Mouse (Mus musculus) CD4-positive helper T cell, adult 2 months (primary cell): ENCODE measurements around the gene Ngfr.

Experiments used
- DNase-seq: peaks from one replicate; pipeline ENCODE4 v3.0.0-alpha.2; 2012; ENCODE audit warnings: low read depth, missing footprints, low spot score

Ngfr gene

DNA sequence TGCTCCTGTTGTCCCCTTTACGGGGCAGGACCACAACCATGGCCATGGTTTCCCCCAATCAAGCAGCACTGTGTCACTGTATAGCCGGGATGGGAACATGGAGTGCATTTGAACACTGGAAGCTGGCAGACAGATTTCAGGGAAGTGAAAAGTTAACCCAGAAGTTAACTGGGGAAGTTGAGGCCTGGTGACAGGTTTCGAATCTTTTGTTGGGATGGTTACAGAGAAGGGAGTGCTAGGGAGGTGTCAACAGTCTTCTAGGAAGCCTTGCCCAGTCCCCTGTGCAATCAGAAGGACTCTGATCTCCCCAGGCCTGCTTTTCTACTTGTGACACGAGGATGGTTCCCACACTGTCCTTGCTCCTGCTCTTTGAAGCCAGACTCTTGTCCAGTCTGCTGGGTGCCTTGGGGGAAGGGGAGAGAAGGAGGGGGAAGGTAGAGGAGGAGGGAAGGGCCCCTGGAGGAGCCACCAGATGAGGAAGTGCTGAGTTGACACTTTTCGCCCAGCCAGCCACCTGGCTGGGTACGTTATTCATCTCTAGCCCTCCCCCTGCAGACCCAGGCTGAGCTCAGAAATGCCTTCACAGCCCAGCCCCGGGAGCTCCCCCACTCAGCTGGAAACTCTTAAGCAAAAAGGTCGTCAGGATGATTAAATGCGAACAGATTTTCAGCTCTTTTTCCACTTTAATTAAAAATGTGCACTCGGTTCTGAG, 8.1 kb upstream of the Ngfr start:
- no peak for DNase-seq

DNA sequence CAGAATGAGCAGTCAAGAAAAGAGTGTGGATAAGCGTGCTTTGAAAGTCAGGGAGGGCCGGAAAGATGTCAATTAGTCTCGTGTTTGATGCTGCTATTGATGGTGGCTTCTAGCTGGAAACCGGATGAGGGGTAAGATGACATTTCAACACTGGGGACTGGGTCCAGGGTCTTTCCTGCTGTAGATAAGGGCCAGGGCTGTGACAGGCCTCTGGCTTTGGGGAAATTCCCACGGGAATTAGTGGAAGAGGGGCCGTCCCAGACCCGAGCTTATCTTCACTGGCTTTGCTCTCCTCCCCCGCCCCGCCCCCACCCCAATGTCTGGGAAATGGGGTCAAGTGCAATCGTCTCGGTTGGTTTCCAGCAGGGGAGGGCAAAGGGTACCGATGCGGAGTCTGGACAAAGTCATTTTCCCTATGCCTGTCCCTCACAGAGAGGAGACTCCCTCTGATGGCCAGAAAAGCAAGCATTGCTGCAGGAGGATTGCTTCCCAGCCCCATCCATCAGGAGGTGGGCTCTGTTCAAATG, 7.2 kb upstream of the Ngfr start:
- no peak for DNase-seq

DNA sequence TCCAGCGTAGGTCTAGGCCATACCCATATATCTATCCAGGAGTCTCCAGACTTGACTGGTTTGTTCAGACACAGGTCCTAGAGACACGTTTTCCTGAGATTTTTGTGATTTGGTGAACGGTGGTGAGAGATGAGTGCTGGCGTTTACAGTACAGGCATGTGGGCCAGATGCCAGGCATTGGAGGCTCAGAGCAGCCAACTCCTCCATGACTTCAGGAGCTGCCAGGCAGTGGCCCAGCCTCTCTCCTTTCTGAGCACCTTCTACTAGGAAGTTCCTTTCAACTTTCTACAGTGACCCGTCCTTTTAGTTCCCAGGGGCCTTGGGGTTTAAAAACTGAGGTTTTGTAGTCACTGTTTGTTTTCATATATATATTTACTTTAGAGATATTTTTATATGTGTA, 6.0 kb upstream of the Ngfr start:
- no peak for DNase-seq

DNA sequence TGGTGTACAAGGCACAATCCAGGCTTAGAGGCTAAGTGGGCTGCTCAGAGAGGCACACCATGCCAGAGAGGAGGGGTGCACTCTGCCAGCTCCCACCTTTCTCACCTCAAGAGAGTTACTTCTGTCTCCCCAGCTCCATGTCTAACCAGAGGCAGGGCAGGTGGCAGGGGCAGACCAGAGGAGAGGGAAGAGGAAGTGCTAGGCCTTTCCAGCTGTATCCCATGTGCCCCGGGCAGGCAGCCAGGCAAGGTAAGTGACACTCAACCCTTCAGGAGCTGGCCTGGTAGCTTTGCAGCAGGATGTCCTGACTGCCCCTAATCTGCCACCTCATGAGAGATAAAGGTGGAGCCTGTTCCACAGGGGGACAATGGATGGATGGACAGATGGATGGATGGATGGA, 5.2 kb upstream of the Ngfr start:
- no peak for DNase-seq

DNA sequence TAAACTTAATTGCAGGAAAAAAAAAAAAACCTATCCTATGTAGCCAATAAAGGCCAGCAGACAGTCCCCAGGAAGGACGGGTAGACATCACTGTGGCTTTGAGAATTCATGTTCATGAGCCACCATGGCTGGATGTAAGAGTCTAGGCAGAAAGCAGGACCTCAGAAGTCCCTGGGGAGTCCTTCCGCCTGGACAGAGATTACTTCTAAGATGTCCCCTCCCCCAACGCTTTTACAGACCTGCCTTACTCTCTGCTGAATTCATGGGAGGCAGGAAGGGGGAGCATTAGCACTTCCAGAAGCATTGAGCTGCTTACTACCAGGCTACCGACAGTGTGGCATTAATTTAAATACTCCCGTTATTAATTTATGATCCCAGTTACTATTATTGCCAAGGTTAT, 1.7 kb upstream of the Ngfr start:
- no peak for DNase-seq

DNA sequence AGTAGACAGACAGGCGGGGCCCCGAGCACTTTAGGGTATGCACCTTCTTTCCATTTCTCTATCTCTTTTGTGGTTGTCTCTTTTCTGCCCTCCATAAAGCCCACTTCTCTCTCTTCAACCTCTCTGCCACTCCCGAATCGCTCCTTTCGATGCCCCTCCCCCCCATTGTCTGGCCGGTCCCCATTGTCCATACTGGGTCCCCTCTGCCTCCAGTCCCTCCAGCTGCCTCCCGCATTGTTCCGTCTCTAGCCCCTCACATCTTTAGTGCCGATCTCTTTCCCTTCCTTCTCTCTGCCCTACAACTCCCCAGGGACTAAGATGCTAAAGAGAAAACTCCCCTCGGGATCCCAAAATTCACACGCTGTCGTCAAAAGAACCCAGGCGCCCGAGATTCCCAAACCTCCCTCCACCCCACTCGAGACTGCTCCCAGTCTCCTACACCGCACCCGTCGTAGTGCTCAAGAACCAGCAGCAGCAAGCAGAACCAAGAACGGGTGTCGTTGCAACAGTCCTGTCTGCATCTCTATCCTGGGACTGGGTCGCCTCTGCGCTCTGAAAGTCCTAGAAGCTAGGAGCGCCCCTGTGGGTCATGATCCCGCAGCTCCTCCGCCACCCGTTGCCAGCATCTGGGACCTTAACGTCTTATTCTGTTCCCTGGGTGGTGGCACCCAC, 648 bp downstream of the Ngfr start:
- no peak for DNase-seq

DNA sequence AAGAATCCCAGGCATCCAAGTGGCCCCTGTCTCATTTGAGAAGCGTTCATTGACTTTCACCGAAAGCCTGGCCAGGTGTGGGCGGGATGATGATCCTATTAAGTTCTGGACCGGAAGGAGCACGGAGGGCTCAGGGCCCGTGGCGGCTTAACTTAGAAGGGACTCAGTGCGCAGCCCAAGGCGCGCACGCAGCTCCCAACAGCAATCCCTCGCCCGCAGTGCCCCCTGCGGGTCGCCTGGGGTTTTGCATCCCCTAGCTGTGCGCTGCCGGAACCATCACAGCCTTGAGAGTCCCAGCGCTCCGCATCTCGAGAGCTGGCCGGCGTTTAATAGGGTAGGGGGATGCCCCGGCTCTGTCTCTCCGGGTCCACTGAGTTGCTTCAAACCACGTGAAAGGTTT, 1.4 kb downstream of the Ngfr start:
- DNase-seq = peak; percentile 42

DNA sequence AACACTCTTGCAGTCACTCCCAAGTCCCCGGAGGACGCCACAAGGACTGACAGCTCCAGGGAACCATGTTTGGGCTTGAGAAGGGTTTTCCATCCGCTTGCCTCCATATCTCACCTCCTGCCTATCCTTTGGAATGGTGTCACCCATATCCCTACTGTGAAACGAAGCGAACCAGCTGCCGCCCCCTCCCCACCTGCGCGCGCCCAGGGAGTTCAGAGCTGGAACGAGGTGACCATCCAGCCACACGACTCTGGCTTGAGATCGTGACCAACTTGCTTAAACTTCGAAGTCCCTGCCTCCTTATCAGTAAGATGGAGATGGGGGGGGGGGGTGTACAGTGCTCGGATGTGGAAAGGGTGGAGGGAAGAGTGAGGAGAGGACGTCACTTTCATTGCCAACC, 1.9 kb downstream of the Ngfr start:
- DNase-seq = no peak

DNA sequence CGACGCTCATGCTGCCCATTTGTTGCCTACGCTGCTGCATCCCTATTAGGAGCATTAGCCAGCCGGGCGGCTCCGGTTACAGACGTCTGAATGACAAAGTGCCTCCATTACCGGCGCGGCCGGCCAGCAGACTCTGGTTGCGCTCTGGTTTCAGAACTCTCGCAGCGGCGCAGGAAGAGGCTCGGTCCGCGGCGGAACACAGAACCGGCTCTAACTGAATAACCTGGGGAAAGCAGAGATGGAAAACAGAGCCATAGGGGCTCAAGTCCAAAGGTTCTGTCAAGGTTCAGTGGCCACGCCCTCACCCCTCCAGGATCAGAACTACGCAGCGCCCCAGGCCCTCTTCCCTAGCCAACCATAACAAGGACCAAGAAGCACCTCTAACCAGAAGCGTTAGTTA, 2.3 kb downstream of the Ngfr start:
- no peak for DNase-seq

DNA sequence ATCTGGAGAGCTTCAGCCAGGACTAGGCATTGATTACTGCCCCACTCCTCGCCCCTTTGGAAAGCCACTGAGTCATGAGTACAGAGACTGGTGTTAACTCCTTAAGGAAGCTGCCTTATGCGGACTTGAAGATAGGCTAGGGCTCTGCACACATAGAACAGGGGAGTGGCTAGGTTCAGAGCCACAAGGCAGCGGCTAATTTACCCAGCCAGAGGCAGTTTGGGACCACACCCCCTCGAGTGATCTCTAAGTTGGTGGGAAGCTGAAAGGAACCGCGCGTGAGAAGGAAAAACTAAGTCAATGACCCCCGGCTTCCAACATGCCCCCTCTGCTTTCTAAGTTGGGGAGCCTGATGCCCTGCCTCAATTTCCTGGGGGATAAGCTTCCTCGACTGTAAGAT, 2.9 kb downstream of the Ngfr start:
- no peak for DNase-seq

DNA sequence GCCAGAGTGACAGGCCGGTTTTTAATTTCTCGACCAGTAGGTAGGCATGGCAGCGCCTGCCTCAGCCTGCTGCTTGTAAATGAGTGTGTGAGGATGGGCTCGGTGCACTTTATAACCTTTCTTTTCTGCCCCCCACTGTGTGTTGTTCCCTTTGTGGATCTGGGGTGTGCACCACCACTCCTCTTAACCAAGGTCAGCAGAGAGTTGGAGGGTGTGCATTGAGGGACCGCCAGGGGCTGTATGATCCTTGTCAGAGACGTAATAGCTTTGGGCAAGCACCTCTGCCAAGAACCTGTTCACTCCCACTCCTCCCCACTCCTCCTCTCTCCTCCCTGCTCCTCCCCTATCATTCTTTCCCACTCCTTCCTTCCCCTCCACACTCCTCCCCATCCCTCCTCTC, 4.1 kb downstream of the Ngfr start:
- DNase-seq = no peak

DNA sequence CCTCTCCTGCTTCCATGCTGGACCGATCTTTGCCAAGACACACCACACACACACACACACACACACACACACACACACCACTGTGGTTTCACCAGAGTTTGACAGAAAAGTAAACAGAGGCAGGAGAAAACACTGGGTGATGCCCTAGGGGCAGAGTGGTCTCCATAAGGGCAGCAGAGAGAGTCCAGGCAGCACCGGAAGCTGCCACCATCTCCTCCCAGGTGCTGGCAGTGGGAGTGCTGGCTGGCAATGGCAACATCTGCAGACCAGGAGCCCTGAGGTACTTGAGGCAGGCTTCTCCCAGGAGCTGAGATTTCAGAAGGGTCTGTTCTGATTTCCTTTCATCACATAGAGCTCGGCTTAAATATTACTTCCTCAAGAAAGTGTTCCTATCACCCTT, 5.3 kb downstream of the Ngfr start:
- no peak for DNase-seq

DNA sequence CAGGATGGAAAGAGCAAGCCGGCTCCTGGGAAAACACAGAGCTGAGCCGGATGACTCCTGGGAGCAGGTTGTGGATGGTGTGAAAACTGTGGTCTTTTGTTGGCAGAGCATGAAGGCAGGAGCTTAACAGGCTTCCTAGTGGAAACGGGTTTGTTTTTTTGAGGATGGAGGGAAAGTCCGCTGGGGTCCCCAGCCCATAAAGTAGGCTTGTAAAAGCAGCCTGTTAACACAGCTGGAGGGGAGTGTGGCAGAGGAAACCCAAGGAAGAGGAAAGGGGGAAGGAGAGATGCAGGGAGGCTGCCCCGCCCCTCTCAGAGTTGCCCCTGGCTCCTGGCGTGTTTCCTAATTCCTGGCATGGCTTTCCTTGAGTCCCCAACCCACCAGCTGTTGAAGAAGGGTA, 8.1 kb downstream of the Ngfr start:
- no peak for DNase-seq

DNA sequence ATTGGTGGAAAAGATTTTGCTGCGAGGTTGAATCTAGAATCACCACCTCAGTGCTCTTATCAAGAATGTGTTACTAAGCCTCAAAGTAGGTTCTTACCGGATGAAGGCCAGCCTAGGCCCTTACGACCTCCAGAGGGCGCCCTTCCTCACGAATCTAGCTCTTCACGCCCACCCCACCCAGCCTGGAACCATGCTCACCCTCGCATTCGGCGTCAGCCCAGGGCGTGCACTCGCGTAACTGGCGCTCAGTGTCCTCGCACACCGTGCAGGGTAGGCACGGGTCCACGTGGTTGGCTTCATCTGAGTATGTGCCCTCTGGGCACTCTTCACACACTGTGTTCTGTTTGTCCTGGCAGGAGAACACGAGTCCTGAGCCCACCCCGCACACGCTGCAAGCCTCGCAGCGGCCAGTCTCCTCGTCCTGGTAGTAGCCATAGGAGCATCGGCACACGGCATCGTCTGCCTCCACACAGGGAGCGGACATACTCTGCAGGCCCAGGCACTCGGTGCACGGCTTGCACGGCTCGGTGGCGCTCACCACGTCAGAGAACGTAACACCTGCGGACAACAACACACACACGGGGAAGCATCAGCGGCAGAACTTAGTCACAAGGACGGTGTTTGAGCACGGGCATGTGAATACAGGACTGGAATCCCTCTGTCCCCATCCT, 9.6 kb downstream of the Ngfr start:
- peak; percentile 23 for DNase-seq

DNA sequence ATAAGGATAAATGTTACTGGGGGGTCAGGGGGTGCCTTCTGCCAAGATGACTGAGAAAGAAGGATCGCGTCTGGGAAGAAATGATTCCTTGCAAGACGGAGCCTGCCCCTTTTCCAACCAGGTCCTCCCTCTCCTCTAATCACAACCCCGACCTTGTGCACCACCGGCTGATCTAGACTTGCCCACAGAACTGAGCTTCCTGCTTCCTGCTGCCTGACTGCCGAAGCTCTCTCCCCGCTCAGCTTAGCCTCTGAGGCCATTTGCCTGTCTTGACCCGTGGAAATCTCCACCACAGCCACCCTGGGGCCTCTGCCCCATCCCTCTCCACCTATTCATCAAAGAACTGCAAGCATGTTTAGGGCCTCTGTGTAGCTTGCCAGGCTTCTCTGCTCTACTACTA, 11.2 kb downstream of the Ngfr start:
- DNase-seq = no peak

DNA sequence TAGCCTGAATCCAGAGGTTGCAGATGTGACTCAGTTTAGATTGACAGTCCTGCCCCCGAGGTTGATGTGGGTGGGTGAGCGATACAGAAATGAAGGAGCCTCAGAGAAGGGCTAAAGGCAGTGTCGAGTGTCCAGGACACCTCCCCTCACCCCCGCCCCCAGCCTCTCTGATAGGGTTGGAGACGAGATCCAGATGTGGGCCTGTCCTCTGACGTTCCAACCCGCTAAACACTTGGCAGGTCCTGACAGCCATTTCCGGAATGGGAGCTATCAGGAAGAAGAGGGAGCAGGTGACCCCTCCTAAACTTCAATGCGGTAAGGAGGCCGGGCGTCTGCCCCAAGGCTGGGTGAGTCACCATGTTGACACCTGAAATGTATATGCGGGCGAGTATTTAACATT, 11.7 kb downstream of the Ngfr start:
- no peak for DNase-seq

DNA sequence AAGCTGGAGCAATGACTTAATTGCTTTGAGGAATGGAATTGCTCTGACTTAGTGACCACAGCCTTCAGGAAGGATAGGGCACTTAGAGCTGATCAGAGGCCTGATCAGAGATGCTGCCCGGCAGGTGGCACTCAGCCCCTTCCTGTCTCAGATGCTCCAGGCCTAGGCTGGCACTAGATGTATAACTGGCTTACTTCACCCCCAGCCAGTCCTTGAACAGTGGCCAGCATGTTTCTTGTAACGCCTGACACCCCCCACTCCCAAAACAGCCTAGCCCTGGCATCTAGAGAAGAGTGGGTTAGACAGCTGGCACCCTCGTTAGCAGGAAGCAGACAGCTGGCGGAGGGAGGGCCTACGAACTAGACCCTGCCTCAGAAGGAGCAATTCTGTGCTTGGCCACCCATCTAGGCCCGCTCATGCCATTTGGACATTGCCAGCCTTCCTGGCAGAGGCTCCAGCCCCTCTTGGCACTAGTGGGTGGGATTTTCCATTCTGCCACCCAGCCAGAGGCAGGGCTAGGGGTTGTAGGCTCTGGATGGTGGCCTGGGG, 12.7 kb downstream of the Ngfr start:
- DNase-seq = no peak

DNA sequence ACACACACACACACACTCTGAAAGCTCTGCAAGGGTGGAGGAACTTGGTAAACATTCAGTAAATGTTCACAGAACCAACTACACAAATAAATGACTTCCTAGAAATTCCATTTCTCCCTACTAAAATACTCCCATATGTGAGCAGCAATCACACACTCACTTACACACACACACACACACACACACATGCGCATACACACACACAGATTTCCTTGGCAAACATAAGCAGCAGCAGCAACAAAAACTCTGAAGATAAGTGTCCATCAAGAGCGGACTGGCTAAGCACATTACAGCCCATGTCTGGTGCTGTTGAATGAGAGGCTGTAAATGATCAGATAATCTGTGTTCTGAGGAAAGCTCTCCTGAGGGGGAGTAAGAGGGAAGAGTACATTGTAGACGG, 15.3 kb downstream of the Ngfr start:
- DNase-seq = no peak

DNA sequence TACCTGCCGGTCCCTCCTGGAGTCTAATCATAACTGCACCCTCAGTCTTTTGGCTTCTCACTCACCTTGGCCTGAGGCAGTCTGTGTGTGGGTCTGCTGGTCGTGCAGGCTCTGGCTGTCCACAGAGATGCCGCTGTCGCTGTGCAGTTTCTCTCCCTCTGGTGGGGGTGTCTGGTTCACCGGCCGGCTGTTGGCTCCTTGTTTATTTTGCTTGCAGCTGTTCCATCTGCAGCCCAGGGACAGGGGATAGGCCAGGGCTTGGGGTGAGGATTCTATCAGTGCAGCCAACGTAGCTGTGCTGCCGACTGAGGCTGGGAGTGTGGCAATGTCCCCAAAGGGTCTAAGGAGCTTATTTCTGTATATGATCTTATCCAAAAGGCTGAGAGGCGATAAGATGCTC, 15.8 kb downstream of the Ngfr start:
- DNase-seq = no peak

DNA sequence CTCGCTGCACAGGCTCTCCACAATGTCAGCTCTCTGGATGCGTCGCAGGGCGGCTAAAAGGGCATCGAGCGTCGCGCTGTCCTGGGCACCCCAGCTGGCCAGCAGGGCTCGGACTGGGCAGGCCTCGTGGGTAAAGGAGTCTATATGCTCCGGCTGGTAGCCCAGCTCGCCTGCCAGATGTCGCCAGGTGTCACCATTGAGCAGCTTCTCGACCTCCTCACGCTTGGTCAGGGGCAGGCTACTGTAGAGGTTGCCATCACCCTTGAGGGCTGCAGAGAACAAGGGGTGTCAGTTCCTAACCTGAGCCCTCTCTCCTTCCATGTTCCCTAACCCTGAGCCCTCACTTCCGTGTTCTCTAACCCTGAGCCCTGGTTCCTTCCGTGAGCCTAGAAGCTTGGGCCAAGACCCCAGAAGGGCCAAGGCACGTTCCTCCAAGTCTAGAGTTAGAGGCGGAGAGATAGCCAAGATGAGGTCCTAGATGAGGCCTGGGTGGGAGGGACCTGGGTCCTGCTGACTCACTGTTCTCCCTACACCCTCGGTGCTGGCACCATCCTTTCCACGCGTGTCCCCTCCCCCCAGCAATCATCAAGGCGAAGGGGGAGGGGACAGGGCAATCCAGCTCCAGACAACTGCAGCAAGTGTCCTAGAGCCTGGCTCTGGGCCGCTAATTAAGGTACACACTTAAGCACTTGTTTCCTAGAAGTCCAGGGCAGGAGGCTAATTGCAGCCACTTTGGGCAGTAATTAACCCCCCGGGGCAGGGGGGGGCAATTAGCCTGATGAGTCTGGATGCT, 16.5 kb downstream of the Ngfr start:
- no peak for DNase-seq

DNA sequence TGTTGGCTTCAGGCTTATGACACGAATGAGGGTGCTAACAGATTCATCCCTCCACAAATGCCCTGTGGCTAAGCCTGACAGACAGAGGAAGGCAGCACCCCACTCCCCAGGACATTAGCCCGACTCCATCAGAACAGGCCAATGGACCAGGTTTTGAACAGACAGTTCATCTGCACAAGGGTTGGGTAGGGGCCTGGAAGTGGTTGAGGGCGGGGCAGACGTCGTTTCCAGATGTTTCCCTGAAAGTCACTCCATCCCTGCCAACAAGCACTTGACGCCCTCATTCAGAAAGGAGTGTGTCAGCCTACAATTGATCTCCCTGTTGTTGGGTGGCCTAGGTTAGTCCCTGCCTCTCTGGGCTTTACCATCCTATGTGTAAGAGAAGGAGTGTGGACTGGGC, 17.6 kb downstream of the Ngfr start:
- DNase-seq = no peak
